Mouse (Mus musculus) stomach, postnatal 0 days (tissue): ENCODE measurements at regions not wholly inside any gene's neighbourhood (a gene's known extent, or its start where the extent isn't known, plus 50 kb on each side); places are given as distances from the start of the nearest gene placed in this dataset.

Experiments
- ATAC-seq: fragments of 200-750 bp; cut with Nextera tagmentation; 2 replicates; pipeline ENCODE4 v1.8.0; 2017; ENCODE audit not compliant: low FRiP score, low TSS enrichment
- DNase-seq: peaks from one replicate; pipeline ENCODE4 v3.0.0-alpha.2; 2016; ENCODE audit warnings: low spot score
- H3K27ac ChIP-seq: fragments of 300-500 bp; sonication (generic); replicated peaks from 2 replicates; pipeline ENCODE4 v1.5.1; 2014; ENCODE audit warnings: mild to moderate bottlenecking, control low read depth
- H3K27me3 ChIP-seq: fragments of 300-500 bp; sonication (generic); 2 replicates; pipeline ENCODE4 v1.6.1; 2014; ENCODE audit warnings: low read length; ENCODE audit not compliant: control insufficient read depth, insufficient read depth
- H3K36me3 ChIP-seq: fragments of 300-500 bp; sonication (generic); 2 replicates; pipeline ENCODE4 v1.6.1; 2014; ENCODE audit warnings: low read length, mixed read lengths; ENCODE audit not compliant: control insufficient read depth, insufficient read depth
- H3K4me1 ChIP-seq: fragments of 300-500 bp; sonication (generic); replicated peaks from 2 replicates; pipeline ENCODE4 v1.6.1; 2014; ENCODE audit warnings: antibody characterized with exemption; ENCODE audit not compliant: control insufficient read depth, insufficient read depth
- H3K4me2 ChIP-seq: fragments of 300-500 bp; sonication (generic); replicated peaks from 2 replicates; pipeline ENCODE4 v1.6.1; 2014; ENCODE audit warnings: low read depth, mild to moderate bottlenecking, control low read depth, moderate library complexity
- H3K4me3 ChIP-seq: fragments of 300-500 bp; sonication (generic); 2 replicates; pipeline ENCODE4 v1.5.1; 2014; ENCODE audit warnings: low read depth, low read length, control low read depth
- H3K9ac ChIP-seq: fragments of 300-500 bp; sonication (generic); 2 replicates; pipeline ENCODE4 v1.6.1; 2014; ENCODE audit warnings: mild to moderate bottlenecking, low read length, control low read depth, mixed read lengths
- H3K9me3 ChIP-seq: fragments of 300-500 bp; sonication (generic); 2 replicates; pipeline ENCODE4 v1.6.1; 2016; ENCODE audit warnings: low read length; ENCODE audit not compliant: control insufficient read depth
- CTCF ChIP-seq: IDR thresholded peaks from 2 replicates; pipeline ENCODE4 v1.5.1; 2016; ENCODE audit warnings: antibody characterized with exemption, low read depth, mild to moderate bottlenecking, moderate library complexity
- EP300 ChIP-seq: optimal IDR thresholded peaks from 2 replicates; pipeline ENCODE3; 2016; ENCODE audit warnings: antibody characterized with exemption
- WGBS: fragments of 180-500 bp; shearing (Covaris S2); extraction: QIAGEN DNeasy Blood & Tissue Kit; methylation state at CpG from one replicate; pipeline ENCODE4 v1.1.7; 2014; 5-methylcytosine and 5-hydroxymethylcytosine counted together

- Histone ChIP-seq H3K27me3 (no peaks in the 10 kb centered on the region), H3K36me3 (no peaks in the 10 kb centered on the region), H3K9me3 (no peaks in the 10 kb centered on the region), H3K27ac (no peak overlapping the region), H3K4me2 (no peak overlapping the region), H3K4me1 (no peaks in the 10 kb centered on the region), H3K4me3 (no peak overlapping the region), H3K9ac (no peak overlapping the region)
- ATAC-seq (no peak), DNase-seq (no peak)
- TF ChIP-seq CTCF (no peak), EP300 (no peak)
- WGBS = 85% methylated on average over 1 of the region's 1 CpGs
Measured at GRCm38 (mm10) chr12:70725326-70725725, 100.0 kb upstream of the Frmd6 start.

- no peaks in the 10 kb centered on the region for H3K36me3 ChIP-seq
- no peaks in the 10 kb centered on the region for H3K4me1 ChIP-seq
- no peaks in the 10 kb centered on the region for H3K27me3 ChIP-seq
- H3K9ac ChIP-seq = no peak overlapping the region
- no peak for DNase-seq
- H3K9me3 ChIP-seq = no peaks in the 10 kb centered on the region
- H3K4me2 ChIP-seq = no peak overlapping the region
- ATAC-seq = no peak
- TF ChIP-seq EP300 = no peak
- TF ChIP-seq CTCF = no peak
- 78% methylated on average over 10 of the region's 10 CpGs for WGBS
- no peak overlapping the region for H3K27ac ChIP-seq
- H3K4me3 ChIP-seq = no peak overlapping the region
Measured at GRCm38 (mm10) chr12:70727496-70728259, 97.6 kb upstream of the Frmd6 start.

- H3K27ac ChIP-seq = no peak overlapping the region
- WGBS = 79% methylated on average over 1 of the region's 1 CpGs
- H3K4me2 ChIP-seq = no peak overlapping the region
- no peaks in the 10 kb centered on the region for H3K4me1 ChIP-seq
- H3K27me3 ChIP-seq = no peaks in the 10 kb centered on the region
- H3K36me3 ChIP-seq = no peaks in the 10 kb centered on the region
- no peak overlapping the region for H3K4me3 ChIP-seq
- TF ChIP-seq CTCF (no peak), EP300 (no peak)
- DNase-seq = no peak
- H3K9ac ChIP-seq = no peak overlapping the region
- ATAC-seq = no peak
- H3K9me3 ChIP-seq = no peaks in the 10 kb centered on the region
Measured at GRCm38 (mm10) chr12:70728407-70728806, 96.9 kb upstream of the Frmd6 start.

GRCm38 (mm10) chr12:70729961-70730360, 95.4 kb upstream of the Frmd6 start:
- 40% methylated on average over 6 of the region's 6 CpGs for WGBS
- H3K9me3 ChIP-seq = no peaks in the 10 kb centered on the region
- peak; percentile 49 for DNase-seq
- 0 out of 2 replicates have a peak, but pooled peaks have one; percentile 22 for ATAC-seq
- no peaks in the 10 kb centered on the region for H3K4me1 ChIP-seq
- H3K27ac ChIP-seq = no peak overlapping the region
- no peak overlapping the region for H3K4me2 ChIP-seq
- H3K4me3 ChIP-seq = no peak overlapping the region
- H3K27me3 ChIP-seq = no peaks in the 10 kb centered on the region
- no peak overlapping the region for H3K9ac ChIP-seq
- H3K36me3 ChIP-seq = no peaks in the 10 kb centered on the region
- TF ChIP-seq CTCF (no peak), EP300 (no peak)

GRCm38 (mm10) chr12:70731498-70731897, 93.8 kb upstream of the Frmd6 start:
- no peaks in the 10 kb centered on the region for H3K9me3 ChIP-seq
- peak; percentile 35 for DNase-seq
- ATAC-seq = peak; percentile 87

GRCm38 (mm10) chr12:70732591-70732990, 92.7 kb upstream of the Frmd6 start:
- Histone ChIP-seq H3K27me3 (no peaks in the 10 kb centered on the region), H3K9ac (no peak overlapping the region), H3K27ac (no peak overlapping the region), H3K9me3 (no peaks in the 10 kb centered on the region), H3K4me2 (no peak overlapping the region), H3K36me3 (no peaks in the 10 kb centered on the region), H3K4me3 (no peak overlapping the region), H3K4me1 (no peaks in the 10 kb centered on the region)
- ATAC-seq (no peak), DNase-seq (no peak)
- TF ChIP-seq EP300 = no peak
- TF ChIP-seq CTCF = no peak
- 91% methylated on average over 3 of the region's 3 CpGs for WGBS

More at GRCm38 (mm10) chr12:70731498-70731897, 93.8 kb upstream of the Frmd6 start:
- Histone ChIP-seq H3K4me1 (no peaks in the 10 kb centered on the region), H3K4me2 (no peak overlapping the region), H3K27ac (no peak overlapping the region), H3K4me3 (no peak overlapping the region), H3K27me3 (no peaks in the 10 kb centered on the region), H3K36me3 (no peaks in the 10 kb centered on the region), H3K9ac (no peak overlapping the region)
- WGBS = 47% methylated on average over 6 of the region's 6 CpGs
- TF ChIP-seq EP300 (no peak), CTCF (no peak)
